22 mouse cellular contexts compared by ENCODE assay signal in genomic region chr6:31389716-31390115, GRCm38 (mm10). TPM values are rescaled to one million over a fixed set of nuclear protein-coding genes. Genes with fewer than 3 reads are reported as not detected.
A peak's percentile ranks its signal among the peaks of the same experiment; 100 is the strongest.
DNase-seq lines count a peak whose midpoint lies in the region; ATAC-seq and TF ChIP-seq lines count a peak whose summit lies in the region.
"Had no signal": no experiment of that assay in that cellular context is flagged by ENCODE, and none has a peak within 500 bp of the region (broad histone marks: within the 10 kb centered on the region; RNA-seq: fewer than 3 reads in every experiment).

No protein-coding gene starts in this region.

- H3K36me3 ChIP-seq in heart, embryonic 16.5 days (ENCODE audit: control insufficient read depth, insufficient read depth), result no peaks in the 10 kb centered on the region
- no peaks in the 10 kb centered on the region for H3K36me3 ChIP-seq in lung, postnatal 0 days (ENCODE audit: insufficient read depth, low read length)
- H3K36me3 ChIP-seq: embryonic facial prominence, embryonic 15.5 days; heart, embryonic 13.5 days; hindbrain, embryonic 12.5 days; limb, embryonic 12.5 days had no signal

- no peak overlapping the region for H3K4me2 ChIP-seq in heart, embryonic 16.5 days (ENCODE audit: low read depth, low read length)
- H3K4me2 ChIP-seq in lung, postnatal 0 days (replicated peaks; ENCODE audit: low read depth, low read length), result no peak overlapping the region
- H3K4me2 ChIP-seq: embryonic facial prominence, embryonic 15.5 days; heart, embryonic 13.5 days; hindbrain, embryonic 12.5 days; limb, embryonic 12.5 days; liver, embryonic 11.5 days; midbrain, embryonic 11.5 days had no signal

- no peak overlapping the region for H3K9ac ChIP-seq in heart, embryonic 16.5 days (ENCODE audit: low read length)
- H3K9ac ChIP-seq in lung, postnatal 0 days (replicated peaks; ENCODE audit: low read depth), result no peak overlapping the region
- H3K9ac ChIP-seq: embryonic facial prominence, embryonic 15.5 days; heart, embryonic 13.5 days; hindbrain, embryonic 12.5 days; limb, embryonic 12.5 days; liver, postnatal 0 days had no signal

- H3K4me1 ChIP-seq in heart, embryonic 16.5 days (ENCODE audit: control insufficient read depth, insufficient read depth, low read length), result peaks cover 20% of the 10 kb centered on the region
- no peaks in the 10 kb centered on the region for H3K4me1 ChIP-seq in lung, postnatal 0 days (ENCODE audit: insufficient read depth, low read depth, low read length)
- H3K4me1 ChIP-seq in brown adipose tissue, adult 24 weeks (ENCODE audit: control insufficient read depth, insufficient read depth, insufficient read length, low read length), result peaks cover 10% of the 10 kb centered on the region; the same call in 1 of the 2 replicates
- H3K4me1 ChIP-seq: hindbrain, embryonic 12.5 days; limb, embryonic 12.5 days had no signal

- 80% methylated on average over 6 of the region's 6 CpGs for WGBS in heart, embryonic 16.5 days
- 56% methylated on average over 6 of the region's 6 CpGs for whole genome bisulfite sequencing in lung, postnatal 0 days

- no peaks in the 10 kb centered on the region; the same call in 1 of the 2 replicates for H3K9me3 ChIP-seq in heart, embryonic 16.5 days (replicated peaks; ENCODE audit: control insufficient read depth, low read length)
- no peaks in the 10 kb centered on the region for H3K9me3 ChIP-seq in lung, postnatal 0 days (ENCODE audit: low read length)
- H3K9me3 ChIP-seq: embryonic facial prominence, embryonic 15.5 days; G1E; heart, embryonic 13.5 days; hindbrain, embryonic 12.5 days; limb, embryonic 12.5 days had no signal

- peak overlapping the region; percentile 29; the same call in 1 of the 2 replicates for H3K27ac ChIP-seq in heart, embryonic 16.5 days (ENCODE audit: low read length)
- H3K27ac ChIP-seq in lung, postnatal 0 days (ENCODE audit: low read length), result no peak overlapping the region
- 0 out of 2 replicates have a peak overlapping the region, but pooled peaks have one; percentile 11 for H3K27ac ChIP-seq in brown adipose tissue, adult 24 weeks (replicated peaks; ENCODE audit: low read depth, low read length)
- H3K27ac ChIP-seq: embryonic facial prominence, embryonic 15.5 days; hindbrain, embryonic 12.5 days; limb, embryonic 12.5 days; stomach, postnatal 0 days had no signal

- H3K4me3 ChIP-seq in heart, embryonic 16.5 days (ENCODE audit: low read length), result no peak overlapping the region
- H3K4me3 ChIP-seq in lung, postnatal 0 days (ENCODE audit: low read depth, low read length), result no peak overlapping the region
- H3K4me3 ChIP-seq in brown adipose tissue, adult 24 weeks (ENCODE audit: insufficient read depth, low read depth, low read length), result no peak overlapping the region
- H3K4me3 ChIP-seq: embryonic facial prominence, embryonic 15.5 days; heart, embryonic 13.5 days; hindbrain, embryonic 12.5 days; limb, embryonic 12.5 days had no signal

- DNase-seq in cerebellum, postnatal 10 days, result peak; percentile 40 to 61
- no peak for DNase-seq in cerebellum, postnatal 25 days
- DNase-seq in heart, postnatal 36 days, result no peak
- DNase-seq in lung, postnatal 10 days, result peak; percentile 20
- no peak for DNase-seq in lung, postnatal 0 days (ENCODE audit: low spot score)
- DNase-seq in urinary bladder, adult 18-20 months (ENCODE audit: low spot score in 2 of 2), result no peak
- DNase-seq: B cell, adult 2 months; cerebellum, adult 8-10 months; kidney, postnatal 10 days; liver, postnatal 0 days had no signal

- intact Hi-C loops in heart, postnatal 36 days (cut with DNase I), result loop anchor here (5.0 kb wide), 2 partner anchors 197 to 317 kb away; no protein-coding TSS in a partner anchor

- no peaks in the 10 kb centered on the region for H3K27me3 ChIP-seq in heart, embryonic 16.5 days (ENCODE audit: control insufficient read depth, insufficient read depth, low read length)
- H3K27me3 ChIP-seq in lung, postnatal 0 days (replicated peaks; ENCODE audit: insufficient read depth, low read length), result no peaks in the 10 kb centered on the region
- H3K27me3 ChIP-seq: CH12.LX; embryonic facial prominence, embryonic 15.5 days; heart, embryonic 13.5 days; hindbrain, embryonic 12.5 days; limb, embryonic 12.5 days had no signal

- no peak for TF ChIP-seq EP300 in lung, postnatal 0 days (IDR thresholded peaks at IDR 0.05)

- no peak for TF ChIP-seq CTCF in lung, postnatal 0 days (IDR thresholded peaks at IDR 0.05)

- ATAC-seq in heart, embryonic 16.5 days (replicated peaks; ENCODE audit: extremely low read depth, insufficient read depth, low FRiP score), result no peak
- no peak for ATAC-seq in lung, postnatal 0 days
- ATAC-seq: activated CD4-positive, CD25-positive, alpha-beta regulatory T cell, adult 4 months had no signal

RNA-seq across cellular contexts. Expression of gene Mkln1, which starts 8.8 kb away (rescaled TPM):
- polyA plus RNA-seq in heart, embryonic 16.5 days (2015; fragmentation: Nextera tagmentation; extraction: Ambion mirVana), result 214 and 228 TPM in 2 replicates
- total RNA-seq in heart, postnatal 36 days (2021), result 100 to 1,000 TPM; 160 to 171 TPM
- polyA plus RNA-seq in lung, postnatal 0 days (2015; fragmentation: Nextera tagmentation; extraction: Ambion mirVana), result 127 and 144 TPM in 2 replicates
- 181 and 214 TPM in 2 replicates for polyA plus RNA-seq in brown adipose tissue, adult 24 weeks (2012; ENCODE audit: insufficient read depth, insufficient read length, missing spikeins)

Comparison
In these comparisons a context has a peak if more than half of its experiments do, and no peak if none do; other contexts are left out.
1. DNase-seq: peak in cerebellum, postnatal 10 days (2 of 2) and lung, postnatal 10 days (single experiment); none in cerebellum, postnatal 25 days (0 of 2), heart, postnatal 36 days (0 of 2), lung, postnatal 0 days (single experiment) and urinary bladder, adult 18-20 months (0 of 2).